Comparison of ENCODE assay signal across 8 mouse cellular contexts in the genomic region with DNA sequence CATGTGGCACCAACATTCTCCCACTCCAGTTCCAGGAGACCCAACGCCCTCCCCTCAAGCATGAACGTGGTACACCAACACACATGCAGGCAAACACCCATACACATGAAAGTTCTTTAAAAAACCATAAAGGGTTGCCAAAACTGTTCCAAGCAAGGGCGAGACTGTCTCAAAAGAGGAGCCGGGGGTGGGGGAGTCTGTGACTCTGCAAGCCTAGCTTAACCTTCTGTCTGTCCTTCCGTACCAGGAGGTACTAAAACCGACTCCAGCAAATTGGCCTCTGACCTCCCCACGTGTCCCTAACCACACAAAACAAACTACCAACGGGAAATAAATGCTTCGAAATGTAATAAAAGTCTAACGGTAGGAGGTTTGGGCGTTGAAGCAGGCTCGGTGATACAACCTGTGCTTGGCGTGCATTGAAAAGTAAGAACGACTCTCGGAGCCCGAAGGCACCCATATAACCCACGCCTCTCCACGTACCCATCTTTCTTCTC. TPM values are rescaled to one million over a fixed set of nuclear protein-coding genes. Genes with fewer than 3 reads are reported as not detected.
A peak's percentile ranks its signal among the peaks of the same experiment; 100 is the strongest.
DNase-seq lines count a peak whose midpoint lies in the region; ATAC-seq and TF ChIP-seq lines count a peak whose summit lies in the region.

No protein-coding gene starts in this region.

- H3K36me3 ChIP-seq in hindbrain, postnatal 0 days (ENCODE audit: insufficient read depth, low read length), result peaks cover 18% of the 10 kb centered on the region

- peak overlapping the region; percentile 94 for H3K9ac ChIP-seq in hindbrain, postnatal 0 days (replicated peaks; ENCODE audit: low read length)

- no peak for TF ChIP-seq CTCF in hindbrain, postnatal 0 days (IDR thresholded peaks at IDR 0.05; ENCODE audit: low read depth)

- H3K4me3 ChIP-seq in hindbrain, postnatal 0 days (ENCODE audit: low read length), result peak overlapping the region; percentile 84

- peak; percentile 29 to 37 for DNase-seq in cerebellum, postnatal 10 days
- DNase-seq in thymus, postnatal 4 days, result peak; percentile 44
- DNase-seq in thymus, adult 18-20 months, result no peak
- DNase-seq in hindbrain, postnatal 0 days (ENCODE audit: low spot score), result peak; percentile 7
- peak; percentile 39 for DNase-seq in neural tube, embryonic 10.5 days (ENCODE audit: extremely low spot score, low spot score)
- DNase-seq in spleen, postnatal 36 days (ENCODE audit: low spot score in 2 of 2), result no peak
- DNase-seq in layer of hippocampus, postnatal 10 days (ENCODE audit: low spot score in 2 of 2), result no peak

- no peak for ATAC-seq in cerebellum, adult (ENCODE audit: insufficient number of reproducible peaks, low FRiP score, low TSS enrichment)
- ATAC-seq in hindbrain, postnatal 0 days, result no peak

- peak overlapping the region; percentile 91 for H3K4me2 ChIP-seq in hindbrain, postnatal 0 days (ENCODE audit: low read depth, low read length)

- no peaks in the 10 kb centered on the region for H3K27me3 ChIP-seq in hindbrain, postnatal 0 days (ENCODE audit: insufficient read depth, low read length)

- WGBS in hindbrain, postnatal 0 days, result 0% methylated on average over 18 of the region's 18 CpGs

- H3K4me1 ChIP-seq in hindbrain, postnatal 0 days (ENCODE audit: insufficient read depth, low read length), result peaks cover 4% of the 10 kb centered on the region

- peak overlapping the region; percentile 100; the same call in 1 of the 2 replicates for H3K27ac ChIP-seq in hindbrain, postnatal 0 days

- no peaks in the 10 kb centered on the region for H3K9me3 ChIP-seq in hindbrain, postnatal 0 days (ENCODE audit: low read length)

RNA-seq across cellular contexts. Expression of a gene that starts 1.0 kb away (rescaled TPM):
- total RNA-seq in hindbrain, postnatal 0 days (2014; rRNA removed), result 53.3 and 69.6 TPM in 2 replicates
- 95.1 and 96.8 TPM in 2 replicates for polyA plus RNA-seq in hindbrain, postnatal 0 days (2015; fragmentation: Nextera tagmentation; extraction: Ambion mirVana)
- 10 to 100 TPM; 71.9 to 73.2 TPM for total RNA-seq in layer of hippocampus, postnatal 10 days (2021)

RNA-seq across cellular contexts. Expression of a gene that starts 37.6 kb away (rescaled TPM):
- 31.2 and 42.4 TPM in 2 replicates for total RNA-seq in hindbrain, postnatal 0 days (2014; rRNA removed)
- 42.7 and 42.9 TPM in 2 replicates for polyA plus RNA-seq in hindbrain, postnatal 0 days (2015; fragmentation: Nextera tagmentation; extraction: Ambion mirVana)
- total RNA-seq in layer of hippocampus, postnatal 10 days (2021), result 10 to 100 TPM; 36.0 to 51.6 TPM

RNA-seq across cellular contexts. Expression of a gene that starts 37.7 kb away (rescaled TPM):
- not detected in 2 replicates for total RNA-seq in hindbrain, postnatal 0 days (2014; rRNA removed)
- polyA plus RNA-seq in hindbrain, postnatal 0 days (2015; fragmentation: Nextera tagmentation; extraction: Ambion mirVana), result not detected in 2 replicates
- not detected for total RNA-seq in layer of hippocampus, postnatal 10 days (2021)

RNA-seq across cellular contexts. Expression of a gene that starts 40.9 kb away (rescaled TPM):
- total RNA-seq in hindbrain, postnatal 0 days (2014; rRNA removed), result not detected in 2 replicates
- polyA plus RNA-seq in hindbrain, postnatal 0 days (2015; fragmentation: Nextera tagmentation; extraction: Ambion mirVana), result not detected in 2 replicates
- total RNA-seq in layer of hippocampus, postnatal 10 days (2021), result not detected

RNA-seq across cellular contexts. Expression of a gene that starts 50.6 kb away (rescaled TPM):
- not detected in 2 replicates for total RNA-seq in hindbrain, postnatal 0 days (2014; rRNA removed)
- polyA plus RNA-seq in hindbrain, postnatal 0 days (2015; fragmentation: Nextera tagmentation; extraction: Ambion mirVana), result not detected in 2 replicates
- not detected for total RNA-seq in layer of hippocampus, postnatal 10 days (2021)

Comparison
In these comparisons a context has a peak if more than half of its experiments do, and no peak if none do; other contexts are left out.
1. DNase-seq: peak in cerebellum, postnatal 10 days (2 of 2), thymus, postnatal 4 days (single experiment), hindbrain, postnatal 0 days (single experiment) and neural tube, embryonic 10.5 days (single experiment); none in thymus, adult 18-20 months (0 of 2), spleen, postnatal 36 days (0 of 2) and layer of hippocampus, postnatal 10 days (0 of 2).